Mouse (Mus musculus): ENCODE results near the gene Med24. TPM values are rescaled to one million over a fixed set of nuclear protein-coding genes. Genes with fewer than 3 reads are reported as not detected.

Med24 gene
- total RNA-seq (2015; ENCODE audit: low replicate concordance), result 8.8 and 17.3 TPM in 2 replicates
- total RNA-seq (2017; ENCODE audit: low replicate concordance), result 10.3 and 17.6 TPM in 2 replicates

- peak; percentile 100 for ATAC-seq (replicated peaks; ENCODE audit: low FRiP score, poor library complexity, severe bottlenecking)
Observed at GRCm38 (mm10) chr11:98729119-98729588, at the start of gene Med24. Gene Med24 (minus strand): TSS chr11:98729435.

DNA sequence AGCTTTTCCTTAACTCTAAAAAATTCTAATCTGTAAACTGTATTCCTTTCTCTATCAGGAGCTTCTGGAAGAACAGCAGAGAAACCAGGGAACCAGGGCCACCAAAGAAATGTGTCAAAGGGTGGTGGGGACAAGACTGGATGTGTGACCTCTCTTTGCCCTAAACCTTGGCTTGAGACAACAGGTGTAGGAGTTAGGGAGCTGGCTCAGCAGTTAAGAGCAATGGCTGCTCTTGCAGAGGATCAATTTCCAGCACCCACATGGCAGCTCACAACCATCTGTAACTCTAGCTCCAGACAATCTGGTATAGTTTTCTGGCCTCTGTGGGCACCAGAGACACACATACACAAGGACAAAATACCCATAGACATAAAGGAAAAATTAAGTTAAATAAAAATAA, 48.7 kb upstream of the Med24 start:
- no peak for ATAC-seq (replicated peaks; ENCODE audit: low FRiP score, poor library complexity, severe bottlenecking)

GRCm38 (mm10) chr11:98776843-98777590, 47.8 kb upstream of the Med24 start:
- ATAC-seq (replicated peaks; ENCODE audit: low FRiP score, poor library complexity, severe bottlenecking), result no peak

DNA sequence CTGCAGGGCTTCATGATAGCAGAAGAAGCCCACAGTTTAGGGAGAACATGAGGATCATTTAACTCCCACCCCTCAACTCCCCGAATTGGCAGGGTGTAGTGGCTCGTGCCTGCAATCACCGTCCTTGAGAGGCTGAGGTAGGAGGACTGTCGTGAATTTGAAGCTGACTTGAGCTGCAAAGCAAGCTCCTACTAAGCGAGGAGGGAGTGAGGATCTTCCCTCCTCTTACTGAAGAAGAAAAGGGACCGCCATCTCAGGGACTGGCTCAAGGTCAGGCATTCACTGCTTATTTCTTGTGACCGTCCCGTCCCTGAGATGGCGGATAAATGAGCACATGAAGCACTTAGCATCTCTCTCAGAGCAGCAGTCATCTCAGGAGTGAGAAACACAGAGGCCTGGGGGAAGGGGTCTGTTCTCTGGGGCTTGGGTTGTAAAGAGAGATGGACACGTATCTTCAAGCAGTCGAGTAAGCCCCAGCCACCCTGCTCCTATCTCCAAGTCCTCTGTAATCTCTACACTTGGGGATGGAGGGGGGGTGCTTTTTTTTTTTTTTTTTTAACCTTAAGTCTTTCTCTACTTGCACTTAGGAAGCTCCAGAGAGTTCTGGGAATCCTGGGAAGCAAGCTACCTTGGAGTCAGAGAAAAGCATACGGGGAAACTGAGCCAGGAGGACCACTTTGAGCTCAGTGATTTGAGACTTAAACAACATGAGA, 47.0 kb upstream of the Med24 start:
- no peak for ATAC-seq (replicated peaks; ENCODE audit: low FRiP score, poor library complexity, severe bottlenecking)

- peak; percentile 20; the same call in 1 of the 2 replicates for ATAC-seq (replicated peaks; ENCODE audit: low FRiP score, poor library complexity, severe bottlenecking)
Observed at GRCm38 (mm10) chr11:98775348-98776051, 46.3 kb upstream of the Med24 start.

DNA sequence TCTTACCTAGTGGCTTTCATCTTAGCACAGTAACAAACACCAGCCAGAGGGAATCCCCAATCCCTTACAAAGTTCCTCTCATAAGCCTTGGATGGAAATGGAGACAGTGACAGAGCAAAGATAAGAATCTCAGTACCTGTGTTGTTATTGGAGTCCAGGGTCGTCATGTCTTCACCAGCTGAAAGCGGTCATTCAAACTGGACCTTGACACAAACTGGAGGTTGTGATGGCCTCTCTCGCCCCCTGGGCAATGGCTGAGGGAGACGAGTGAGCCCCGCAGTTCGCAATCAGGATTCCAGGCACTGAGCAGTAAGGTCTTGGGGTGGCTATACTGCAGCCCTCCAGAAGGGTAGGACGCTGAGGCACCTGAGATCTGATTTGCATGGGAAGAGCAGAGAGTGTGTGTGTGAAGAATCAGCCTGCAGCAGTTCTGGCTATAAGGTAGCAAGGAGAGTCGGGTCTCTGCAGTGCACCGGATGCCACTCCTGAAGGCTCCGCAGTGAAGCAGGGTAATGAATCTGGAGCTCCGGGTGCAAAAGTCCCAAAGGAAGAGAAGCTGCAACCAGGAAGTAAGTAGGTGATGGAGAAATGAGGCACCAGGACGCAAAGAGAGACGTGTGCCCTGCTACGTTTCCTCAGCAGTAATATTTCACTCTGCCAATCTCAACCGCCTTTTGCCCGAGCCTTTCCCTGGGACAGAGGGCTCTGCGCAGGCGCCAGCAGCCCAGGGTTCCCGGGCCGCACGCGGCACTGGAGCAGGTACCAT, 45.5 kb upstream of the Med24 start, which contains the start of gene Nr1d1:
Gene Nr1d1, minus strand, starts transcription at position 752 of the 766 bp plus-strand sequence.
- no peak for ATAC-seq (replicated peaks; ENCODE audit: low FRiP score, poor library complexity, severe bottlenecking)

DNA sequence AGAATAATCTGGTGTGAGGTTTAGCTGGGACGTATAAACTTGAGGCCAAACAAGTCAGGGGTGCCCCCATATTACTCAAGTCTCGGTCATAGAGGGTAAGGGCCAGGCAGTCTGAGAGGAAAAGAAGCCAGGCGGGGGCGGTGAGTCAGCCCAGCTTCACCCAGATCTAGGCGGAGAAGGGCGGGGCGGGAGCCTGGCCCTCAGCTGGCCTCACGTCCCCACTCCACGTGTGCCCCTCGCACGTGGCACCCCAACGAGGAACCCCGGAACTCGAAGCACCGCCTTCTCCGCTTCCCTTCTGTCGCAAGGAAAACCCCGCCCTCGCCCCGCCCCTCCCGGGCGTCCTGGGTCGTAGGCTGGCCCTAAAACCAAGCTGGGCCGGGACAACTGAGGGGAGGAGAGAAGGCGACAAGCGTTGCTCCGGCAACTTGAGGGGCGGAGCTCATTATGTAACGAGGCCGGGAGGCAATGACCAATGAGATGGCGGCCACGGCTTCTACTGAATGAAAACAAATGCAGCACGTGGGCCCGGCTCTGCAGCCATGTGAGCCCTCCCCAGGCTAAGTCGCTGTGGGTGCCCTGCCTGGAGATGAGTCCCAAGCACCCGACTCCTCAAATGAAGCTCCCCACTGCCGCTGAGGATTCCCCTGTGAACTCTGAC, 44.5 kb upstream of the Med24 start:
- ATAC-seq (replicated peaks; ENCODE audit: low FRiP score, poor library complexity, severe bottlenecking), result peak; percentile 91

DNA sequence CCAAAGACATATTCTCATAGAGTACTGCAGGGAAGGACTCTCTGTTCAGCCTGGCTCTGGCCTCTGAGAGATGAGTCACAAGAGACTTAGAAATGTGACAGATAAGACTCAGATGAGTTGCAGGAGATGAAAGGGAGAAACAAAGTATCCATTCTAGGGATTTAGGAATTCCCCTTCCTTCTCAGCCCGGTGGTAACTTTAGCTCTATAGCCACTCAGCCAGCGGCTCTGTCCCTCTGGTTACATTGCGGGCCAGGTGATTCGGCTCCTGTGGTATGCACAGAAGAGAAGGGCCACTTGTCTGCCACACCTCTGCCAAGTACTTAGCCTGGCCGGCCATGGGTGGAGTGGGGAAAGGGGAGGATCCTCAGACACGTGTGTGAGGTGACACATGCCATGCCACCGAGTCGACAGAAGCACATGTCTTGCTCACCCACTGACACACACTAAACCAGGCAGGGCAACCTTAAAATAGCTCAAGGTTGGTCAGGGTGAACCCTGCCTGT, 43.5 kb upstream of the Med24 start:
- ATAC-seq (replicated peaks; ENCODE audit: low FRiP score, poor library complexity, severe bottlenecking), result no peak

- no peak for ATAC-seq (replicated peaks; ENCODE audit: low FRiP score, poor library complexity, severe bottlenecking)
Observed at GRCm38 (mm10) chr11:98771844-98772525, 42.8 kb upstream of the Med24 start.

- no peak for ATAC-seq (replicated peaks; ENCODE audit: low FRiP score, poor library complexity, severe bottlenecking)
Observed at GRCm38 (mm10) chr11:98771131-98771530, 41.9 kb upstream of the Med24 start.

- no peak for ATAC-seq (replicated peaks; ENCODE audit: low FRiP score, poor library complexity, severe bottlenecking)
Observed at GRCm38 (mm10) chr11:98770096-98770975, 41.1 kb upstream of the Med24 start.

DNA sequence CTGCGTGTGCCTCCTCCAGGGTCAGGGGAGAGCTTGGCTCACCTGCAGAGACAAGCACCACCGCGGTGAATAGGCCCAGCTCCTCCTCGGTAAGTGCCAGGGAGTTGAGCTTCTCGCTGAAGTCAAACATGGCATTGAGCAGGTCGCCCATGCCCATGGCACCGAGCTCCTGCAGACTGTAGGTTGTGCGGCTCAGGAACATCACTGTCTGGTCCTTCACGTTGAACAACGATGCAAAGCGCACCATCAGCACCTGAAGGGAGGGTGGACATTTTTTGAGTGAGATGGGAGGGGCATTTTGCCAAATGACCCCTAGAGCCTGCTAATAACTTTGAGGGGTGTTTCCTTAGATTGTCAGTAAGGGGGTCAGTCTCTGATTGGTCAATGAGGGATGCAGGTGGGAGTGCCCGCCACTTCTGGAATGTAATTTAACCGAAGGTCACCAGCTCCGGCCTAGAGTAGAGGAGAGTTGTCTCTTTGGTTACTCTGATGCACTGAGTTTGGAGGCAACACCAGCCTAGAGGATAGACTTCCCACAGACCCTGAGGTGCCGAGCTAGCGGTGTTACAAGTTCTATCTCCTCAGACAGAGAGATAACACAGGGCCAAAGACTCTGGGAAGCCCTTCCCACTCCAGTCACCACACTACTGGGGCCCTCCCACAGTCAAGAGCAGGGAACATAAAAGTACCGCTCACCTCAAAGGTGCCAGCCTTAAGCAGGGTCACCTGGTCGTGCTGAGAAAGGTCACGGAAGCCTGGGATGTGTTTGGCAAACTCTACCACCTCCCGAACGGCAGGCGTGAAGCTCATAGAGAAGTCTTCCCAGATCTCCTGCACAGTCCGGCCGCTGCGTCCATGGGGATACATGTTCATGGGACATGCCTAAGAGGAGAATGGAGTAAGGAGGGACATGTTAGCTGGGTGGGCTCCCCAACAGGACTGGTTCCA, 40.0 kb upstream of the Med24 start:
- no peak for ATAC-seq (replicated peaks; ENCODE audit: low FRiP score, poor library complexity, severe bottlenecking)

DNA sequence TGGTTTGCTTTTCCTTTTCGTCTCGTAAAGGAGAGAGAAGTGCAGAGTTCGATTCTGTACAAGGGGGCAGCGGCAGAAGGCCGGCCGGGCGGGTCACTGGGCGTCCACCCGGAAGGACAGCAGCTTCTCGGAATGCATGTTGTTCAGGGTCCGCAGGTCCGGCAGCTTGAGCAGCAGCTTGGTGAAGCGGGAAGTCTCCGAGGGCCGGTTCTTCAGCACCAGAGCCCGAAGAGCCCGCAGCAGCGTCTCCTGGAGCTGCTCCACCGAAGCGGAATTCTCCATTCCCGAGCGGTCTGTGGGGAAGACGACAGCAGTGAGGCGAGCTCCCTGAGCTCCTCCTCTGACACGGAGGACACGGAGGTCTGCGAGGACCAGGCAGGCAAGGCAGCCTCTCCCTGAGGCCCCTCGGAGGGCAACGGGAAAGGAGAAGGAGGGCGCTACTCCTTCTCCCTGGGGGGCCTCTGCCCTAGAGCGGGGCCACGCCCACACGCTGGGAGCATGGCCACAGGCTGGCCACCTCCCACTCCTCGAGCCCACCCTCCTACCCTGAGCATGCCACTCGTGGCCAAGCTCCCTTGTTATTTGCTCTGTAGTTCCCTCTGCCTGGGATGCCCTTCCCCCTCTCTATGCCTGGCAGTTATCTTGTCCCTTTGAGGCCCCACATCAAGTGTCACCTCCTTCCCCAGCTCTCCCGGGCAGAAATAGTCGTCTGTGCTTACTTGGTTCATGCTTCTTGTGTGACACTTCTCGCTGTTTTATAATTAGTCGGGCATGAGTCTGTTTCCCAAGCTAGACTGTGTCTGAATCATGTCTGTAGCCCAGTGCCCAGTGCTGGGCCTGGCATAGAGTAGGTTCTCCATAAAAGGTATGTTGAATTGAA, 39.1 kb upstream of the Med24 start:
- no peak for ATAC-seq (replicated peaks; ENCODE audit: low FRiP score, poor library complexity, severe bottlenecking)

GRCm38 (mm10) chr11:98767713-98768112, 38.5 kb upstream of the Med24 start:
- ATAC-seq (replicated peaks; ENCODE audit: low FRiP score, poor library complexity, severe bottlenecking), result no peak

- no peak for ATAC-seq (replicated peaks; ENCODE audit: low FRiP score, poor library complexity, severe bottlenecking)
Observed at GRCm38 (mm10) chr11:98767276-98767675, 38.0 kb upstream of the Med24 start.
